Mouse (Mus musculus): ENCODE measurements around the gene F11r. TPM values are rescaled to one million over a fixed set of nuclear protein-coding genes. Genes with fewer than 3 reads are reported as not detected.

Gene F11r
- total and polyA plus RNA-seq, 3 experiments, result 0.74 to 1.6 (median 1.3) TPM

GRCm38 (mm10) chr1:171441466-171442412 is 4.4 kb downstream of the F11r start:
- no peak overlapping the region for H3K9ac ChIP-seq (ENCODE audit: insufficient read depth, low read depth)

GRCm38 (mm10) chr1:171442413-171442760 is 5.1 kb downstream of the F11r start:
- peaks cover 10% of the 10 kb centered on the region for H3K9me3 ChIP-seq (replicated peaks; ENCODE audit: low read length)
- no peak overlapping the region for H3K4me2 ChIP-seq (ENCODE audit: insufficient read depth, low read depth, poor library complexity, severe bottlenecking)
- dilution Hi-C loops (cut with MboI; ENCODE audit: extremely low pct_ligation_motif_present, extremely low pct_unique_long_range_greater_than_20kb, low sequenced_read_pairs), result no loop called here
- H3K4me3 ChIP-seq (replicated peaks in 1 of 3; ENCODE audit: low read depth in 2 of 3, low read length in 2 of 3, poor library complexity in 1 of 3), result no peak overlapping the region
- in situ Hi-C loops (cut with MboI; ENCODE audit: low pct_ligation_motif_present, low pct_unique_long_range_greater_than_20kb, low sequenced_read_pairs), result no loop called here
- H3K27ac ChIP-seq (ENCODE audit: insufficient read depth, low read depth), result no peak overlapping the region
- TF ChIP-seq MYC (IDR thresholded peaks at IDR 0.05; ENCODE audit: low read depth, low read length), result no peak
- no peak for TF ChIP-seq MXI1 (IDR thresholded peaks at IDR 0.05; ENCODE audit: low read depth, low read length)
- TF ChIP-seq MAX (IDR thresholded peaks at IDR 0.05; ENCODE audit: low read length), result no peak
- no peak for TF ChIP-seq HCFC1 (IDR thresholded peaks at IDR 0.05; ENCODE audit: low read depth, low read length)
- TF ChIP-seq ZNF384 (IDR thresholded peaks at IDR 0.05; ENCODE audit: low read depth, low read length), result no peak
- TF ChIP-seq ZC3H11A (IDR thresholded peaks at IDR 0.05; ENCODE audit: low read depth, low read length), result no peak
- TF ChIP-seq GABPA (IDR thresholded peaks at IDR 0.05; ENCODE audit: insufficient replicate concordance, low read depth, low read length), result no peak
- TF ChIP-seq MAFK (IDR thresholded peaks at IDR 0.05; ENCODE audit: insufficient replicate concordance, low read length), result no peak
- no peak for TF ChIP-seq CHD1 (IDR thresholded peaks at IDR 0.05; ENCODE audit: low read depth, low read length)
- no peak for TF ChIP-seq POLR2A (IDR thresholded peaks at IDR 0.05; ENCODE audit: low read depth, low read length)
- TF ChIP-seq NELFE (IDR thresholded peaks at IDR 0.05; ENCODE audit: low read depth, low read length), result no peak
- TF ChIP-seq JUND (conservative IDR thresholded peaks at IDR 0.05; ENCODE audit: low read depth, low read length), result no peak
- no peak for TF ChIP-seq RAD21 (IDR thresholded peaks at IDR 0.05; ENCODE audit: low read depth, low read length)
- no peaks in the 10 kb centered on the region for H3K36me3 ChIP-seq (replicated peaks in 1 of 2; ENCODE audit: control insufficient read depth in 1 of 2, insufficient read depth in 1 of 2, low read length in 1 of 2)
- DNase-seq (ENCODE audit: extremely low read depth), result no peak
- H3K4me1 ChIP-seq (ENCODE audit: control insufficient read depth in 1 of 2, insufficient read depth in 2 of 2), result peaks cover 8 to 39% of the 10 kb centered on the region in 2 experiments; a peak in 3 of 4 replicates
- H3K9ac ChIP-seq (ENCODE audit: insufficient read depth, low read depth), result no peak overlapping the region
- no peaks in the 10 kb centered on the region for H3K79me2 ChIP-seq (replicated peaks; ENCODE audit: control insufficient read depth, extremely low read depth, insufficient read depth, poor library complexity, severe bottlenecking)
- peaks cover 15% of the 10 kb centered on the region for H3K27me3 ChIP-seq (replicated peaks)

More at GRCm38 (mm10) chr1:171441466-171442412, 4.4 kb downstream of the F11r start:
- Histone ChIP-seq H3K9me3 (replicated peaks; ENCODE audit: low read length) (peaks cover 10% of the 10 kb centered on the region), H3K4me2 (ENCODE audit: insufficient read depth, low read depth, poor library complexity, severe bottlenecking) (no peak overlapping the region; the same call in 1 of the 2 replicates), H3K4me1 (ENCODE audit: control insufficient read depth in 1 of 2, insufficient read depth in 2 of 2) (peaks cover 8 to 43% of the 10 kb centered on the region in 2 experiments; a peak in 3 of 4 replicates), H3K36me3 (replicated peaks in 1 of 2; ENCODE audit: control insufficient read depth in 1 of 2, insufficient read depth in 1 of 2, low read length in 1 of 2) (no peaks in the 10 kb centered on the region), H3K27ac (ENCODE audit: insufficient read depth, low read depth) (no peak overlapping the region), H3K4me3 (replicated peaks in 1 of 3; ENCODE audit: low read depth in 2 of 3, low read length in 2 of 3, poor library complexity in 1 of 3) (no peak overlapping the region), H3K79me2 (replicated peaks; ENCODE audit: control insufficient read depth, extremely low read depth, insufficient read depth, poor library complexity, severe bottlenecking) (no peaks in the 10 kb centered on the region), H3K27me3 (replicated peaks) (peaks cover 18% of the 10 kb centered on the region)
- dilution Hi-C loops (cut with MboI; ENCODE audit: extremely low pct_ligation_motif_present, extremely low pct_unique_long_range_greater_than_20kb, low sequenced_read_pairs), result no loop called here
- in situ Hi-C loops (cut with MboI; ENCODE audit: low pct_ligation_motif_present, low pct_unique_long_range_greater_than_20kb, low sequenced_read_pairs), result no loop called here
- TF ChIP-seq JUND (conservative IDR thresholded peaks at IDR 0.05; ENCODE audit: low read depth, low read length) (no peak), CHD1 (IDR thresholded peaks at IDR 0.05; ENCODE audit: low read depth, low read length) (no peak), JUN (IDR thresholded peaks at IDR 0.05; ENCODE audit: insufficient read depth, low read depth, low read length) (no peak), ZKSCAN1 (IDR thresholded peaks at IDR 0.05; ENCODE audit: borderline replicate concordance, low read depth, low read length) (no peak), ZNF384 (IDR thresholded peaks at IDR 0.05; ENCODE audit: low read depth, low read length) (no peak), TCF12 (IDR thresholded peaks at IDR 0.05; ENCODE audit: low read depth, low read length) (no peak), SMC3 (IDR thresholded peaks at IDR 0.05; ENCODE audit: low read depth, low read length) (no peak), RAD21 (IDR thresholded peaks at IDR 0.05; ENCODE audit: low read depth, low read length) (no peak), MYC (IDR thresholded peaks at IDR 0.05; ENCODE audit: low read depth, low read length) (no peak), GABPA (IDR thresholded peaks at IDR 0.05; ENCODE audit: insufficient replicate concordance, low read depth, low read length) (no peak), NELFE (IDR thresholded peaks at IDR 0.05; ENCODE audit: low read depth, low read length) (no peak), KAT2A (IDR thresholded peaks at IDR 0.05; ENCODE audit: insufficient replicate concordance, low read length) (no peak), CHD2 (IDR thresholded peaks at IDR 0.05; ENCODE audit: low read length) (no peak), SIN3A (IDR thresholded peaks at IDR 0.05; ENCODE audit: low read length) (no peak)
- DNase-seq (ENCODE audit: extremely low read depth), result no peak
